14 mouse cellular contexts compared by ENCODE assay signal in genomic region chr9:57839032-57839431, GRCm38 (mm10).
"Had no signal": no experiment of that assay in that cellular context is flagged by ENCODE, and none has a peak within 500 bp of the region (broad histone marks: within the 10 kb centered on the region; RNA-seq: fewer than 3 reads in every experiment).

No protein-coding gene starts in this region.

- H3K4me3 ChIP-seq: limb, embryonic 15.5 days; midbrain, embryonic 10.5 days; myocyte; neural tube, embryonic 15.5 days had no signal

- DNase-seq: kidney, postnatal 36 days; layer of hippocampus, adult 9-11 months; layer of hippocampus, postnatal 36 days; lung, adult 18-20 months; lung, postnatal 36 days; midbrain, embryonic 14.5 days; right cerebral cortex, adult 18-20 months; right cerebral cortex, postnatal 25 days; thymus, postnatal 36 days had no signal

- H3K9me3 ChIP-seq: limb, embryonic 15.5 days; midbrain, embryonic 10.5 days; neural tube, embryonic 15.5 days had no signal

- H3K27ac ChIP-seq: kidney, postnatal 0 days; limb, embryonic 15.5 days; midbrain, embryonic 10.5 days; neural tube, embryonic 15.5 days had no signal

- H3K4me2 ChIP-seq: limb, embryonic 15.5 days; neural tube, embryonic 15.5 days had no signal

- H3K36me3 ChIP-seq: limb, embryonic 15.5 days; neural tube, embryonic 15.5 days had no signal

- H3K9ac ChIP-seq: limb, embryonic 15.5 days; neural tube, embryonic 15.5 days had no signal

- H3K27me3 ChIP-seq: neural tube, embryonic 15.5 days had no signal
